Mouse (Mus musculus) activated CD4-positive, CD25-positive, alpha-beta regulatory T cell, adult 9 weeks (primary cell): ENCODE measurements around the gene Gm4064. TPM values are rescaled to one million over a fixed set of nuclear protein-coding genes. Genes with fewer than 3 reads are reported as not detected.

Source experiments
- polyA plus RNA-seq: library from polyadenylated mRNA; unstranded; fragments of 100-300 nt; shearing (Covaris generic); gene quantifications from one replicate; pipeline ENCODE4 v1.2.1, GENCODE M21; 2017

The Gm4064 gene
- not detected for polyA plus RNA-seq

GRCm38 (mm10) chrY:2796105-2796504, at the start of gene Gm4064:
TSS of gene Gm4064 (minus strand) at chrY:2796205.

GRCm38 (mm10) chrY:2830380-2830779, 34.4 kb upstream of the Gm4064 start, which contains the start of the genes Rbmy and Gm10256:
TSS of gene Rbmy (plus strand) at chrY:2830680.
TSS of gene Gm10256 (plus strand) at chrY:2830699.

Other genes with a start within 250 kb of the Gm4064 start
- gene H2al2c, start 197.1 kb downstream of the Gm4064 start, polyA plus RNA-seq, result not detected
- gene Sry, start 132.5 kb downstream of the Gm4064 start, polyA plus RNA-seq, result not detected
- gene H2al2b, start 75.5 kb downstream of the Gm4064 start, polyA plus RNA-seq, result not detected
- not detected for gene Rbmy, start 34.5 kb upstream of the Gm4064 start, polyA plus RNA-seq
- not detected for gene Gm10256, start 34.5 kb upstream of the Gm4064 start, polyA plus RNA-seq
- not detected for gene Gm10352, start 104.8 kb upstream of the Gm4064 start, polyA plus RNA-seq
- gene Gm29289, start 136.4 kb upstream of the Gm4064 start, polyA plus RNA-seq, result not detected